Mouse (Mus musculus): ENCODE data around the gene Izumo1.

Izumo1 gene

DNA sequence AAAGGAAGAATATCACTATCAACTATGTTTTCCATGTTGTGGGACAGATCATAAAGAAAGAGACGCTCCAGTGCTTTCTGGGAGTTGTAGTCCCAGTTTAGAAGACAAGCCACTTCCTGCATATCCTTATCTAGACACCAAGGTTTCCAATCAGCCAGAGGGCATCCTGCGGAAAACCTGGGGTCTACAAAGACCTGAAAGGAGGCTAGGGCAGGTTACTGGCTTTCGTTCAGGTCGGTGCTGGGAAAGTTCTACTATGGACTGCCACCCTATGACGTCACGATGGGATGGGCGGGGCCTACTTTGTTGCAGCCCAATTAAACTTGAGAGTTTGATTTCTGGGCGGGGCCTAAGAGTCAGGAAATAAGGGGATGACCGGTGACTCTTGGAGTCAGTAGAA lies at the start of gene Izumo1:
Izumo1 (plus strand) TSS at position 369 of the 400 bp plus-strand sequence.
- DNase-seq, result no peak

DNA sequence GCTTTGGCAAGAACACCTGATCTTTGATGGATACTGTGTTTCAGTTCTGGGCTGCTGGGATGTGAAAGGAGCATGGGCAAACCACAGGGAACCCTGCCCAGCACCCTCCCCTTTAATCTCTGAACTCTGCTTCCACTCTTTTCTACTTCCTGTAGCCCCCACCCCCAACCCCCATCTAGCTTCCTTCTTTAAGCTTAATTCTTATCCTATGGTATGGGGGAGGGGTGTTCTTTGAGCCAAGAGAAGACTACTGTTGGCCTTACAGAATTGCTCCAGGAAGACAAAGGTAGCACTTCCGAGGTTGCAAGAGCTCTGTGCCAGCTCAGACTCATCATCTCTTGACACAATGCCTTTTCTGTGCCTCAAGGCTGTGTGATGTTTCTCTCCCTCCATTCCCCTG lies 49.6 kb upstream of the Izumo1 start:
- DNase-seq, result no peak

GRCm38 (mm10) chr7:45573954-45574353 lies 47.7 kb upstream of the Izumo1 start:
- DNase-seq, result peak; percentile 61

DNA sequence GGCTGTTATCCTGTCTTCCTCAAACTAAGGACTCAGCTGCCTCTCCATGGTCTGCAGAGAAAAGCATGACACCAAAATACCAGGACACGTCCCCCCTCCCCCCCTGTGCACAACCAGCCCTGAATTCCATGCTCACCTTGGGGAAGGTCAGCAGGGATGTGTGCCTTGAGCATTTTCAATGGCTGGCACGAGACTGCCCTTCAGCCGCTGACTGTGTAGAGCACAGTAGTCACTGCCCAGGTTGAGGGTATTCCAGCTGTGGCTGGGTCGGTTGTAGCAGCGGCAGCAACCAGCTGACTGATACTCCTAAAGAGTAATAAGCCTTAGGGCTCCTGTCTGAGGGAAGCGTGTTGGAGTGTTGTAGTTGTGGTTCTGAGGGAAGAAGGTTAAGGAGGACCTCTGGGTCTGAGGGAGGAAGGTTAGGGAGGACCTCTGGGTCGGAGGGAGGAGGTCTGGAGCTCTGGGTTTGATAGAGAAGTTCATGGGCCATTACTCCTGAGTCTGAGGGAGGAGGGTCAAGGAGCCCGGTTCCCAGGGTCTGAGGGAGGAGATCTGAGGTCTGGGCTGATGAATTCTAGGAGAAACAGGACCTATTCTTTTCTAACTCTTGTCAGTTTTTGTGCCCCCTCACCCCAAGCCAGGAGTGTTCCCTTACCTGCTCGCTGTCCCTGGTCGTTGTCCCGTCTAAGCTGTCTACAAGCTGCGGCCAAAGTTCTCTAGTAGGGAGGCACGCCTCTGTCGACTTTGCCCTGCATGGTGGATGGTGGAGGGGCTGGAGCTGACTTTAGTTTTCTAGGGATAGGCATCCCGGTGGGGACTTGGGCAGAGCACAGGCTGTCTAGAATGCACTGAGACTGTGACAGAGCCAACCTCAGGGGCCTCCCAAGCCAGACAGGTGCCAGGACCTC lies 46.9 kb upstream of the Izumo1 start:
- DNase-seq, result peak; percentile 88

DNA sequence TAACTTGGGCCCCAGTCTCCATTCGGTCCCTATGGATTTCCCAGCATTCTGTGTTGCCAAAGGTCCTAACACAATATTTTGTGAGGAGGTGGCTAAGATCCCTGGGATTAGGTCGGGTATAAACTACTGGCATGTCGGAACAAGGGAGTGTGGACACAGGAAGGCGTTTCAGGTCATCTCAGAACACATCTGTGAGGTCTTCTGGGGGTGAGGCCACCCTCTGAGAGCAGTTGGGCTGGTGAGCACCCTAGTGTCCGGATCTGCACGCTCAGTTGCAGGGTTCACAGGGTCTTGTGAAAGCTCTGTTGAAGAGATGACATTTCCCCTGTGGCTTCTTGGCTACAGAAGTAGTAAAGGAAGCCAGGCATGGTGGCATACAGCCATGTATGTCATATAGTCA lies 35.7 kb upstream of the Izumo1 start:
- no peak for DNase-seq

- no peak for DNase-seq
These were observed 33.7 kb upstream of the Izumo1 start for GRCm38 (mm10) chr7:45587631-45588592.

DNA sequence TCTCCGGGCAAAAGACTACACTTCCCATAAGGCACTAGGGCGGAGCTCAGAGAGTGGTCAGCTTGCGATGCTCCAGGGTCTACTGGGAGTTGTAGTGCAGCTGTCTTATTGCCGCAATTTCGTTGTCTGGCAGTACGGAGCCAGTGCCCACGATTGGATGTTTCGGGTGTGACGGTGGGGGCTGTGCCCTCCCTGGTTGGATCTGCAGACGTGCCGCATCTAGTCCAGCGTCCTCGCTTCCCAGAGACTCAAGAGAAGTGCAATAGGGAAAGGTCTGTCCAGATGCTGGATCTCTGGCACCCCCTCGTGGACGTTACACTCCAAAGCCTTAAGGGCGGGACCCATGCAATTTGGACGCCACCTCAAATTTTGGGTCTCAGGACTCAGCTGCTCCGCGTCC lies 32.4 kb upstream of the Izumo1 start:
- peak; percentile 98 for DNase-seq

DNA sequence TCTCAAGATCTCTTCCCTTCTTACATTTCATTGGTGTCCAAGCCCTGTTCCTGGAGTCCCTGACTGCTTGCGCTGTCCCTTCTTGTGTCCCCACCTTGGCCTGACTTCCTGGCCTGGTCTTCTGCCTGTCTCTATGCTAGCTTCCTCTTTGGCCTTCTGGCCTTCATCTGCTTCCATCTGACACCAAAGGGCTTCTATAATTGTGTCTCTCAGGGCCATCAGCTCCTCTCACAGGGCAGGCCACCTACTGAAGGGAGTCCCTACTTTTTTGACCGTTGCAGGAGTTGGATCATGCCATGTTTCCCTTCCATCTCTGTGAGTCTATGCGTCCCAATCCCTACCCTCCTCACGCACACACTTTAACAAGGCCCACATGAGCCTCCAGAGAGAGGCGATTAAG lies 31.7 kb upstream of the Izumo1 start:
- DNase-seq, result no peak

GRCm38 (mm10) chr7:45590874-45591273 lies 30.7 kb upstream of the Izumo1 start:
- peak; percentile 38 for DNase-seq

DNA sequence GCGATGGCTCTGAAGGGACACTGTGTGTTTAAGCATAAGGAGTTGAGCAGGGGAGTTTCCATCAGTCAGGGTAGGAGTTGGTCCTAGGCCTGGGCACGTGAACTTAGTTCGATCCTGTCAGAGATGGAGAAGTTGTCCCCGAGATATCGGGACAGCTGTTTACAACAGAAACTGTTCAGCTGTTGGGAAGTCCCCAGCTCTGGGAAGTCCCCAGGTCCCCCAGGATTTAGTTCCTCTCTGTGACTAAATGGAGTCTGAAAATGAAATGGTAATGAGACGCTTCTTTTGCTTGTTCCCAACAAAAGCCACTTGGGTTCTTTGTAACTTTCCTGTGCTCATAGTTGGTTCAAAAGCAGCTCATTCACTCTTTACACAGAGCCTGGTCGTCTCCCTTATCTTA lies 29.7 kb upstream of the Izumo1 start:
- DNase-seq, result no peak

DNA sequence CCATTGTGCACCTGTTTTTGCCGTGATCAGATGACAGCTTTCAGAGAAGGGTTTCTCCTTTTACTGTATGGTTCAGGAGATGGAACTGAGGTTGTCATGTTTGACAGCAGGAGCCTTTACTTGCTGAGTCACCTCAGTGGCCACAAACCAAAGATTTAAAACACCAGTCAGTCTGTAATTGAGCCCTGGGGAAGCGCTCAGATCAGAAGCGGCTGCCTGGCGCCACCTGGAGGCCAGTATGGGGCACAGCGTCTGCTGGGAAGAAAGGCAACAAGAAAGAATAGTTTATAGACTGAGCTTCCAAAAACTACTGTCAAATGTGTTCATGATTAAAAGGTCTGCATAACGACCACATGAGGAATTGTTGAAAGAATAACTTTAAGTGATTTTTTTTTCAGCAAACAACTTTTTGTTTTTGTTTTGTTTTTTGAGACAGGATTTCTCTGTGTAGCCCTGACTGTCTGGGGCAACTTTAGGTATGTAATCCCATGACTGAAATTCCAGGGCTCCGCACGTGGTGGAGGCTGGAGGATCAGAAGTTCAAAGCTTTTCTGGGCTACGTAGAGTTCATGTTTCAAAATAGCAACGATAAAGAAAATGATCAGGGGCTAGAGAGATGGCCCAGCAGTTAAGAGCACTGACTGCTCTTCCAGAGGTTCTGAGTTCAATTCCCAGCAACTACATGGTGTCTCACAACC lies 28.3 kb upstream of the Izumo1 start:
- peak; percentile 81 for DNase-seq

DNA sequence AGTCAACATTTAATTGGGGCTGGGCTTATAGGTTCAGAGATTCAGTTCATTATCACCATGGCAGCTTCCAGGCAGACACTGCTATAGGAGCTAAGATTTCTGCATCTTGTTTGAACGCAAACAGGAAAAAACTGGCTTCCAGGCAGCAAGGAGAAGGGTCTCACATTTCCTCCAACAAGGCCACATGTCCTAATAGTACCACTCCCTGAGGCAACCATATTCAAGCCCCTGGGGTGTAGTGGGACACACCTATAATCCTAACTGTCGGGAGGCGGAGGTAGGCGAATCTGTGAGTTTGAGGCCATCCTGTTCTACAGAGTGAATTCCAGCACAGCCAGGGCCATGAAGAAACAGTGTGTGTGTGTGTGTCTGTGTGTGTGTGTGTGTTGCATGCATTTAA lies 26.4 kb upstream of the Izumo1 start:
- no peak for DNase-seq

DNA sequence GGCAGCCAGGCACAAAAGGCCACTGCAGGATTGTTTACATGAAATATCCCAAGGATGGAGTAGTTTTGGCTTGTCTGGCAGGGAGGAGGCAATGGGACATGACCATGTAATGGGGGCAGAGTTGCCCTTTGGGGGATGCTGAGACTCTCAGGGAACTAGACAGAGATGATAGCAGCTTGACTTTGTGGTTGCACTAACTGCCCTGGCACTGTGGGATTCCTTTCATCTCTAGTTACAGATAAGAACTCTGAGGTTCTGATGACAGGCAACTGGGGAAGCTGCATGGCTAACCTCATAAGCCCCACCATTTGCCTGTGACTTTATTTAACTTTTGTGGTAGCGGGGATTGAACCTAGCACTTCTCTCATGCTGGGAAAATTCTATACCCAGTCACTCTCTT lies 25.5 kb upstream of the Izumo1 start:
- DNase-seq, result no peak

GRCm38 (mm10) chr7:45597013-45597412 lies 24.6 kb upstream of the Izumo1 start:
- DNase-seq, result no peak

GRCm38 (mm10) chr7:45597527-45597926 lies 24.1 kb upstream of the Izumo1 start:
- DNase-seq, result peak; percentile 85

DNA sequence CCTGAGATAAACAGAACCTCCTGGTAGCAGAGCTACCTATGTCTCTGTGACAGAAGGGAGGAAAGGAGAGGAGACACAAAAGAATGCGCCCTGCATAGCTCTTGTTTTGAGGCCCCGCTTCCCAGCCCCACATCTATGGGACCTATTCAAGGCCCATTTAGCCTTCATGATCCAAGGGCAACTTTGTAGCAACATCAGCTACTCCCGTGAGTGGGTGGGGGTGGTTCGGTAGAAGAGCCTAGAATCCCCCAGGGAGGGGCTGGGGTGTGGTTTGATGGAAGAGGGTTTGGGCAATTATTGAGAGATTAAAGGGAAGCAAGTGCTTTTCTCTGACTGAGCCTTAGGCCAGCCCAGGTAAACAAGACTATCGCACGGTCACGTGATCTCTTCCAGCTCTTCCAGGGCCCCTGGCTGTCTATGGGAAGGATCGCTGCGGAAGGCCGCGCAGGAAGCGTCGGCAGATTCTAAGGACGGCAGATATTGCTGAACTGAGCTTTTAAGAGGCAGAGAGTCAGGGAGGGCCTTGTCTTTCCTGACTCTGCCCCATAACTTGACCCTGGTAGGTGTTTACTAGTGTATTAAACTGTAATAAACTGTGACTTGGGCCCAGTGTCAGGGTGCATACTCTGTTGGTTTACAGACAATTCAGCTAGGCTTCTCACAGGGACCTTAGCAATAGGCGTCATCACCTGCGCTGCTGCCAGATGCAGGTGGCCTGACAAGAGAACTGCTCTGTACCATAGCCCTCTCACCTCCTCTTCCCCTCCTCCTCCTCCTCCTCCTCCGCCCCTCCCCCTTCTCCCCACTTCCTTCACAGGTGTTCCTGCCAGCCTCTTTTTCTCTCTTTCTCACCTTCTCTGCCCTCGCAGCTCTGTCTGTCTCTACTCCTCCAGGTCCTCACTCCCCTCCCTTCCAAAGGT lies 22.4 kb upstream of the Izumo1 start:
- no peak for DNase-seq

- DNase-seq, result no peak
These were observed 15.8 kb upstream of the Izumo1 start for GRCm38 (mm10) chr7:45605704-45606289.

DNA sequence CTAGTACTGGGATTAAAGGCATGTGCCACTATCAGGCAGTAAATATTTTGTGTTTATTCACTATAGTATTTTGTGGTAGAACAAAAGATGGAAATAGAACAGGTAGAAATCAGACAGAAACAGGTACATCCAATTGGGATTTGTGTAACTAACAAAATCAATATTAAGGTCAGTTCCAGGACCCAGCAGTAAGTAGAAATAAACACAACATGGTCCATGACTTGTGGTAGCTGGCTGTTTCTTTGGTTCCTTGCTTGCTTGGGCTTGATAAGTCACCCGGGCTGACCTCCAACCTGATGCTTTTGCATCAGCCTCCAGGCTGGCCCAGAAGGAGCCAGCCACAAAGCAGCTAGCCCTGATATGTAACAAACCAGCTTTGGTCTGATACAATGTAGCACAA lies 12.1 kb upstream of the Izumo1 start:
- DNase-seq, result no peak

- DNase-seq, result no peak
These were observed 5.3 kb upstream of the Izumo1 start for GRCm38 (mm10) chr7:45616277-45616676.

DNA sequence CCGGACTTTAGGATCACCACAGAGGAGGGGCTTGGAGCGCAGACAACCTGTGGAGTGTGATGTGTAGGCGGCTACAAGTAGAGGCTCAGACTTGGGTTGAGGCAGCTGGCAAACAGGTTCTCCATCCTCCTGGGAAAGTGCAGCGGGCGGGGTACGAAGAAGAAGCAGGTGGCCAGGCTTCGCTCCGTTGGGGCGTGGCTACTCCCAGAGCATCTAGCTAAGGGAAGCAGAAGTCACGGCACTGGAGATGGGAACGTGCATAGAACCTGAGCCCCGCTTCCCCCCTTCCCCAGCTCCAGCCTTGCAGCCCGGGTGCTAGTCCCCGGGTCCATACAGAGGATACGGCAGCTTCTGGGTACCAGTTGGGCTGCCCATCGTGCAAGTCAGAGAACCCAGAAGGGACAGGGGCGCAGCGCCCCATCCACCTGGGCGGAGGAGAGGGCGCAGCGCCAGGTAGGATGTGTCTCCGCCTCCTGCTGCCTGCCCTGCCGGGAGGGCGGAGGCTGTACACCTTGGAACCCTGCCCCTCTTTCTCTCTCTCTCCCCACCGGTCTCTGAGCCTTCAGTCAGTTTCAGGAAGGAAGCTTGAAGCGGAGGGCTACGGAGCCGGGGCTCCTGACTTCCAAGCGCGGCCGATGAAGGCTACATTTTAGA lies 4.4 kb upstream of the Izumo1 start, which contains the start of gene Fut1:
Fut1 (plus strand) TSS at position 248 of the 654 bp plus-strand sequence.
- DNase-seq, result no peak

DNA sequence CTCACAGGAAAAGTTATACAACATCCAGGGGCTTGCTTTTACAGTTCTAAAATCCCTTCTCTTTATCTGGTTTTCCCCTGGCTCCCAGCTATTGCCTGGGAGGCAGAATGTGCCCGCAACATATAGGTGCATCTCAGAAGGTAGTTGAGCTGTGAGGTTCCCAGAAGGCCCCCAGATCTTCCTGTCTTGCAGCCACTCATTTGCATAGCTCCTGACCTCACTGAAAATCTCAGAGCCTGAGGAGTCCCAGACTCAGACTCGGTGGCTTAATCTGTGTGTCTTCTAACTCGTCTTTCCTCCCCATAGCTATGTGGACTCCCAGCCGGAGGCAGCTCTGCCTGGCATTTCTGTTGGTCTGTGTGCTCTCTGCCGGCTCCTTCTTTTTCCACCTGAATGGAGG lies 3.3 kb upstream of the Izumo1 start:
- no peak for DNase-seq

All from kidney, adult 9 months (tissue).